Mouse (Mus musculus): Measurements from ENCODE around the gene Disc1.

Gene Disc1

DNA sequence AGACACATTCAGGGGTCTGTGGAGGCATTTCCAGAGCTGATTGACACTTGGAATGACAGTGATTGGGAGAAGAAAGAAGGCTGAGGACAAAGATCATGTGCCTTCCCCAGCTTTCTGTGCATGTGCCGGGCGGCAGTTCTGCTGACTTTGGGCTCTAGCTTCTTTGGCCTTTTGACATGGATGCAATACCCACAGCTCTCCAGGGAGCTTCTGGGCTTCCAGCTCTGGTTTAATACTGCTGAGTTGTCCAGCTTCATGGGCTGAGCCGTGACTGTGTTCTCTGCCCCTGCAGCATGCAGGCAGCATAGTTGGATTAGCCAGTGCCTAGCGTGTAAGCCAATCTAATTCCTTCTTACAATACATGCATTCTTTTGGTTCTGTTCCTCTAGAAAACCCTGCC, 72.5 kb downstream of the Disc1 start:
- DNase-seq (ENCODE audit: low read depth), result no peak

DNA sequence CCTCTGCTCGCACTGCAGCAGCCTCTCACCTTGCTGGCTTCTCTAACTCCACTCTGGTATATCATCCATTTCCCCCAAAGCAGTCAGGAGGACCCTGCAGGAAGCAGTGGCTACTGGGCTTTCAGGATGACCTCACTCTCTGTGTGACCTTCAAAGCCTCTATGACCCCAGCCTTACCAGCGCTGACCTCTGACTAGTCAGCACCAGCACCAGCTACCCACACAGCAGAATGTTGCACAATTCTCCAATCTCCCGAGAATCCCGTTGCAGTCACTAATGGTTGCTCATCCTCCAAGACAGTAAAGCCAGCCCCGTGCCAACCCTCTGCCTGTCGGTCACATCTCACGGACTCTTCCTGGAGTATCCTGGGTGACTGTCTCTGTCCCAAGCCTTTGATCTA, 73.6 kb downstream of the Disc1 start:
- no peak for DNase-seq (ENCODE audit: low read depth)

DNA sequence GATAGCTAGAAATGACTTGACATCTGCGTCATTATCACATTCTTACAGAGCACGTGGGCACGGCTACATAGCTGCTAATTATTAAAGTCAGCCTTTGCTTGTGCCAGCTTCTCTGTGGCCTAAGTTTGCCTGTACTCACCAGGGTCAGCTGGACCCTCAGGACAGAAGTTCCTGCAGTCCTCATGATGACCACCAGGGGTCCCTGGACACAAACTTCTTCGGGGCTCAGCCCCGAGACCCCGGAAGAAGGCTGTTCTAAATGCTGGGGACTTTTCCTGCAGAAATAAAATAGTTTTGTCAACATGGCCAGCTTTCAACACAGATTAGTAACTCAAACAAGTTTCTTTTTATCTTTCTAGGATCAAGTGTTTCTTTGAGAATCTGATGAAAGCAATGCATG, 74.3 kb downstream of the Disc1 start:
- DNase-seq (ENCODE audit: low read depth), result peak; percentile 13

DNA sequence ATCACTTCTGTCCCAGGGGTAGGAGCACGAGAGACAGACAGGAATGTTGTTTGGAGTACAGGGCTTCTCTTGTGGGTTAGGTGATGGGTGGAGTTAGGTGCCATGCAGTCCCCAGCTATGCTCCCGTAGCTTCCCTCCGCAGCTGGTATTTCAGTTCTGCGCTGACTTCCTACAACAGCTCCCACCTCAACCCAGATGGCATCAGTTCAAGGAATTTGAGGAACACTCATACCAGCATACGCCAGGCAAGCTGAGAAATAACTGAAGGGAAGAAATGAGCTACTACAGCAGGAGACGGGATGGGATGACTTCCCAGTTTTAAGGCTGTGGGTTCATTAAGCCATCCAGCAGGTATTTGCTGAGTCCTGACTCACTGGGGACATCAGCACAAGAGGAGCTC, 76.8 kb downstream of the Disc1 start:
- no peak for DNase-seq (ENCODE audit: low read depth)

DNA sequence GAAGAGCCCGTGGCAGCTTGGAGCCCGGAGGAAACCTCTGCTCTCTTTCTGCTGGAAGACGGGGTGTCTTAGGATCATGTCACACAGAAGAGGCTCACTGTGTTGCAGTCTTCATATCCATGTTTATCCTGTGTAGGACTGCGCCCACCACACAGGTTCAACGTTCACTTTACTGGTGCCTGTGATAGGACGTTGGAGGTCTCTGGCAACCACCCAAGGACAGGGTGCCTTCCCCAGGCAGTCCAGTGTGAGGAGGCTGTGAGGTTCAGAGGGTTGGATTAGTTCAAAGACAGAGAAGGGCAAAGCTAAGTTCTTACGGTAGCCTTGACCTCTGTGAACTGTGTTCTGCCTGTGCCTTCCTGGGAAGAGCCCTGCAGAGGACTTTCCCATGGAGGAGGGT, 77.3 kb downstream of the Disc1 start:
- no peak for DNase-seq (ENCODE audit: low read depth)

DNA sequence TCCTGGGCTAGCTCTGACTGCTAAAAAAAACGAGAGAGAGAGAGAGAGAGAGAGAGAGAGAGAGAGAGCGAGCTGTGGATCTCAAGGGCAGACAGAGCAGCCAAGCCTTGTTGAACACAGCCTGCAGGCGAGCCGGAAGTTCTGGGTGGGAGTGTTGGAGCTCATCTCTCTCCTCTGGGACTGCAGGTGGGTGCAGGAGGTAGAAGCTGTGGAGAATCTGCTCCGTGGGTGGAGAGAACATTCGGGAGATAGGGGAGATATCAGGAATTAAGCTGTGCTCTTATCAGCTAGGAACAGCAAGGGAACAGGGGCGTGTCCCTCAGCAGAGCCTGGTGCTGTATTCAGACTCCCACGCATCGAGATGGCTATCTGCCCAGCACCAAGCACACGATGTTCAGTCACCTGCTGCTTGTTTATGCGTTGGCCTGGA, 79.7 kb downstream of the Disc1 start:
- no peak for DNase-seq (ENCODE audit: low read depth)

DNA sequence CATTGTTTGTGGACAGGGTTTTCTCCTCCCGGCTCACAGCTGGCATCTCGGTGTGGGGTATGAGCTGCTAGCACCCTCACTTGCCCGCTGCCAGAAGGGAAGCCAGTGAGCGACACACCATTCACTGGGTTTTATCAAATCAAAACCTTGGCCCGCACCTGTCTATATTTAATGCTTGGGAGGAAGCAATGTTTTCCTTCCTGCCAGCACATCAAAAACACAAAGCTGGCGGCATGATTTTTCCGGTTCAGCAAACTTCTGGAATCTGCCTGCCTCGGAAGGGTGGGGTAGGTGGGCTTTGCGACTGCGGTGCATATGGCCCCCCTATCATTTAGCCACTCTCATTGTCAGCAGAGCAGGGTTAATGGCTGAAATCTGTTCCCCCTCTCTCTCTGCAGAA, 80.9 kb downstream of the Disc1 start:
- no peak for DNase-seq (ENCODE audit: low read depth)

DNA sequence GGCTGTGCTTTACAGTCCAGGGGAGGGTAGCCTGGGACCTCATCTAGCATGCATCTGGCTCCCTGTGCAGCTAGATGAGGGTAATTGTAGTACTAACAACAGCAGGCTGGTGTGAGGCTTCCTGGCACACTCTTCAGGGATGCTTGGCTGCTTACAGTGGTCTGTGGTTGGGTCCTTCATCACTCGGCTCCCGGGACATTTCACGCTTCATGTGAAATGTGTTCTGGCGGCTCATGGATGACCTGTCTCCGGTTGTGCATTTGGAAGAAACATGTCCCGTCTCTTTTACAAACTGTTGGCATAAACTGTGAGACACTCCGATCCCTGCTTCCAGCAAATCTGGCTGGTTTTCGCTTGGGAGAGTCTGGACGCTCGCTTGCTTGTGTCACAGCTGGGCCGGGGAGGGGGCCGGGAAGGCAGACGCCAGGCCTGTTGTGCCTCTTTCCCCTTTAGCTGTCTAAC, 85.7 kb downstream of the Disc1 start:
- no peak for DNase-seq (ENCODE audit: low read depth)

DNA sequence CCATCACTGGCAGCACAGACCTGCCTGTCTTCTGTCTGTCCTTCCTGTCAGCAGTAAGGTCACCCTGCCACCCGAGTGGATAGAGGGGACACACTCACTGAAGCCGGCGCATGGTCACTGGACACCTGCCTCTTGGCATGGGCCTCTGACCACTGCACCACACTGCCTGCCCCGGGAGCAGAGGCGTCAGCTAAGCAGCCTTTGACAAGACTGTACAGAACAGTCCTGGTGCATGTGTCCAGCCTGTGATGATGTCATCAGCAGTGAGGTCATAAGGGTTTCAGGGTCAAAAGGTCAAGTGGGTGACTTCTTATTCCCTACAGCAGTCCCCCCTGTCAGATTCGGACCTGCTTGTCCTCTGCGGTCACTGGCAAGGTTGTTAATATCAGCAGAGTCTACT, 87.0 kb downstream of the Disc1 start:
- no peak for DNase-seq (ENCODE audit: low read depth)

DNA sequence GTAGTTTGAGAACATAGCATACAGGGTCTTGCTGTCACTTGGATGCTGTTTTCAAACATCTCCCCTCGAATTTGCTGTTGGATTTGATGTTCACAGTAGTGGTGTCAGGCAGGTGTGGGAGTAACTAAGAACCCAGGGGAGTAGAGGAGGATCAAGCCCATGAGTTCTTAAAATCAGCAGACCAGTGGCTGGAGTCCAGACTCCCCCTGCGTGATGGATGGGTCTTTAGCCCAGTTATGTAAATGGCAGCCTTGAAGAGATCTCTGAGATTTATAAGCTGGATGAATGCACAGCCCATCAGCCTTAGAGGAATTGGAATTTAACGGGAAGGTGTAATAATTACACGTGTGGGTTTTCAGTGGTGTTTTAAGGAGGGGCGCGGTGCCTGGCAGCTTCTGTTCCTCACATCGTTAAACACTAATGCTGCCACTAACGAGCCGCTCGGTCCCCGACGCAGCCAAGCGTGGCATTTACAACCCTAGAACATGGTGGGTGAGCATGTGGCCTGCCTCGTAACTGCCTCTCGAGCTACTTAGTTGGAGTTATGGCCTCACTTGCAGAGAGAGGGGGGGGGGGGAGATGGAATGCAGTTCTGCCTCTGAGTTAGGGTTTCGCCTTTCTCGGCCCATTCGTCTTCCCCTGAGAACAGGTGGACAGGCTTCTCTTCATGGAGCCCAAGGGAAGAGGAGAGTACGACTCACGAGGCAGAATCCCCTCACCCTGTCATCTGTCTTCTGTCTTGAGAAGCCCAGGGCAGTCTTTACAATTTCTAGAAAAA, 103.1 kb downstream of the Disc1 start:
- DNase-seq (ENCODE audit: low read depth), result no peak

DNA sequence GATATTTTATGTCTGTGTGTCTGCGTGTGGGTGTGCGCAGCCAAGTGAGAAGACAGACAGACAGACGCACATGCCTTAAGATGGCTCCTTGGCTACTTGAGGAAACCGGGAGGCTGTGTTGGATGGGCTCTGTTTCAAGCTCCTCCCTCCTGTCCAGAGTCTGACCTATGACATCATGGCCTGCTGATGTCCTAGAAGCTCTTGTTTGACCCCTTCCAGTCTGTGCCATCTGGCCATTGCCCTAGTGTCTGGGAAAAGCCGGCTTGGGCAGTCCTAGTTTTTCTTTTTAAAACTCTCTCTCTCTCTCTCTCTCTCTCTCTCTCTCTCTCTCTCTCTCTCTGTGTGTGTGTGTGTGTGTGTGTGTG, 103.6 kb downstream of the Disc1 start:
- DNase-seq (ENCODE audit: low read depth), result no peak

DNA sequence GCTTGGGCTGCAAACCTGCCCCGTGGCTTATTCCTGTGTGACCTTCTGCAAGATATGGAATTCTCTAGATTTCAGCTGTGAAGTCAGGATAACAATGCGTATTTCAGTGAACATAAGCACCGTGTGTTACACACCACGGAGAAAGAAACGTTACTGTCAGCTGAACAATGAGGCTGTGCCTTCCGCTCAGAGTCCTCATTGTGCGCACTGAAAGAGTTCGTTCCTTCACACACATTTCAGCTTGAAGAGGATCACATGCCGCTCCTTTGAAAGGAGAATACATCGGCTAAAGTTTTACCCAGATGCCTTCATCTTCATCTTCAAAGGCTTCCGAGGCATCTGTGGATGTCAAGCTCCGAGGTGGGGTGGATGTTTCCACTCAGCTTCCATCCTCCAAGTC, 105.4 kb downstream of the Disc1 start:
- DNase-seq (ENCODE audit: low read depth), result no peak

DNA sequence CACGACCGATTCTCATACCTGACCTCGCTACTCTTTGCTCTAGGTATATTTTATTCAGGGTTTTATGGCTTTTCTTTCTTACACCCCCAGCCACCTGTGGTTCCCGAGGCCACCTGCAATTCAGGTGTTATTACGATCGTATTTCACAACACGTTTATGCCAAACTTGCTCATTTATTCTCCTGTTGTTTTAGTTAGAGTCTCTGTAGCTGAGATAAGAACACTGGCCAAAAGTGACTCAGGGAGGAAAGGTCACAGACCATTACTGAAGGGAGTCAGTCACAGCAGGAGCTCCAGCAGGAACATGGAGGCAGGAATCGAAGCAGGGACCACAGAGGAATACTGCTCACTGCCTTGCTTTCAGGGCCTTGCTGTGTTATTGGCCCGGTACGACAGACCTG, 109.5 kb downstream of the Disc1 start:
- no peak for DNase-seq (ENCODE audit: low read depth)

DNA sequence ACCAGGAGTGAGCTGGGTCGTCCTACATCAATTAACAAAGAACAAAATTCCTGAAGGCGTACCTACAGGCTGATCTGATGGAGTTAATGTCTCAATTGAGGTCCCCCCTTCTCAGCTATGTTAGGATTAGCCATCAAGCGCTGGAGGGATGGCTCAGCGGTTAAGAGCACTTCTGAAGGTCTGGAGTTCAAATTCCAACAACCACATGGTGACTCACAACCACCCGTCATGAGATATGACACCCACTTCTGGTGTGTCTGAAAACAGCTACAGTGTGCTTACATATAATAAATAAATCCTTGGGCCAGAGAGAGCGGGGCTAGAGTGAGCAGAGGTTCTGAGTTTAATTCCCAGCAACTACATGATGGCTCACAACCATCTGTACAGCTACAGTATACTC, 109.9 kb downstream of the Disc1 start:
- DNase-seq (ENCODE audit: low read depth), result no peak

DNA sequence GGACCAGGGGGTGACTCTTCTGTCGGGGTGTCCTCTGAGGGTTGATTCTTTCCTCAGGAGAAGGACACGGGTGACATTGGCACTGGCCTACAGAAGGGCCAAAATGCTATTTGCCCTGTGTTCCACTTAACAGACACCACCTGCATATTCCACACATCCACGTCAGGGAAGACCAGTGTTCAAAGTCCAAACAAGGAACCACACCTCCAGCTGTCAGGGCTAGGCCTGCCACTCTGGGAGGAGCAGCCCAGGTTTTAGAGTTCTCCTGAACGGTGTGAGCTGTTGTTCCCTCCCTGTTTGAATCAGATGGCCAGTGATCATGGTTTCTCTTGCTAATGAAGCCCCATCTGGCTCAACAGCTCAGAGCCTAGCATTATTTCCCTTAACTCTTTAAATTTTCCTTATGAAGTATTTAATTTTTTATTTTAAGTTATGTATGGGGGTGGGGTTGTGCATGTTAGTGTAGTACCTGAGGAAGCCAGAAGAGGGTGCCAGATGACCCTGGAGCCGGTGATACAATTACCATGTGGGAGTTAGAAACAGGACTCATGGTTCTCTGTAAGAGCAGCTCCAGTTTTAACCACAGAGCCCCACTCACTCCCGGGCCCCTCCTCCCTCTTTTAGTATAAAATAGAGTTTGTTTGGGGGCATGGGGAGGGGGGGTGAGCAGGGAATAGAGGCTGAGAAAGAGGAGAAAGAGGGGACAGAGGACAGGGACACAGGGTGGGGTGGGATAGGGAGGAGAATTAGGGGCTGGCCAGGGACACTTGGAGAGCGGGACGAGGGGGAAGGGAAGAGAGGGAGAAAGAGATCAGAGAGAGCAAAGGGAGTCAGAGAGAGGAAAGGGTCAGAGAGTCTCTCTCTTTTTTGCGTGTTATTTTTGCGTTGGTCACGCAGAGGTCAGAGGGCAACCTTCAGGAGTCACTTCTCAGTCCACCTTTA, 111.8 kb downstream of the Disc1 start:
- peak; percentile 44 for DNase-seq (ENCODE audit: low read depth)

DNA sequence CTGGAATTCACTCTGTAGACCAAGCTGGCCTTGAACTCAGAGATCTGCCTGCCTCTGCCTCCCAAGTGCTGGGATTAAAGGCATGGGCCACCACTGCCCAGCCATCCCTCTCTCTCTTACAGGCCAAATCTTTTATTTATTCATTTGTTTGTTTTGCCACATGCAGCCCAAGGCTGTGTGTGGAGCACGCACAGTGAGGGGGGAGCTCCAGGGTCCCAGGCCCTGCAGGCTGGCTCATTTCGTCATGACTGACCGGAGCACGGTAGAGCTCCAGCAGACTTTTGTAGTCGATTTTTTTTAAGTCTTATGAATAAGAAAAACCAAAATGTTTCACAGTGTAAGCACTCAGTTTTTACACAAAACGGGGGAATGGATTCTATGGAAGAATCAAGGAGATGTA, 112.5 kb downstream of the Disc1 start:
- DNase-seq (ENCODE audit: low read depth), result no peak

DNA sequence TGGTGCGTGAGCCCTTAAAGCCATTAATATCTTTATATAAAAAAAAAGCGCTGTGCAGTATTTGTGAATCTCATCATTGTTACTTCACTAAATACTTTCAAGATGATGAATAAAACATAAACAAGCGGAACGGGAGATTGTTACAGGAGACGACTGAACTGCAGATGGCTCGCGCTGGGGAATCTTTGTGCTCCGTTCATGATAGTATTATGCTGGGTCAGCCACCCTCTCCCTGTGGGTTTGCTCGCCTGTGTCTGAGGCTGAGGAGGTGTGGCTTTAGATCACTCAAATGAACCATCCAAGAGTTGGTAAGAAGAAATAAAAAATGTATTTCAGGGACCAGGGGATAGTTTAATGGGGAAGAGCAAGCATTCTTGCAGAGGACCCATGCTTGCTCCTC, 113.0 kb downstream of the Disc1 start:
- no peak for DNase-seq (ENCODE audit: low read depth)

DNA sequence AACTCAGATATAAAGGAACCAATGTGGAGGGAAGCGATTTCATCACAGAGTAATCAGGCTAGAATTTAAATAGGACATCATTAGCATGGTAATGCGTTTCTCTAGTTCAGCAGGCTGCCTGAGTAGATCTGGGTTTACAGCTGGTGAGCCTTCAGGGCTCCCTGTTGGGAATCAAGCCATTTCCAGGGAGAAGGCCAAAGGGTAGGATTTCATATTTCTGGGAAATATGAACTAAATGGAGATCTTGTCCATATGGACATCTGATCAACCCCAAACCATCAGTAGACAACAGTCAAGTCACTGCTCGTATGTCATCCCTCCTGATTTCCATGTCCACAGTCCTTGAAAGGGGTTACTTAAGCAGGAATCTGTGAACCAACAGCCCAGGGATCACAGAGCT, 115.6 kb downstream of the Disc1 start:
- DNase-seq (ENCODE audit: low read depth), result no peak

DNA sequence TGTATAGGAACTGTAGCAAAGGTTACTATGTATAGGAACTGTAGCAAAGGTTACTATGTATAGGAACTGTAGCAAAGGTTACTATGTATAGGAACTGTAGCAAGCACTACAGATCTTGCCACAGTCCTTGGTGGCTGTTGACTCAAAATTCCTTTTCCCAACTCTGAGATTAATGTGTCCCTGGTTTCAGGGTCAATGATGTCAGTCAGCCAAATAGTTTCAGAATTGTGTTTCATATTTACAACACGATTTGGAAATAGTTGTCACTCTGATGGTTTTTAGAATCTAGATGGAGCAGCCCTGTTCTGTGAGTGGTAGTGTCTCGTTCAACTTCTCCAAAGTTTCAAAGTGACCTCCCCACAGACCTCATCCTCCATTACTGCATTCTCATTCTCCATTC, 117.5 kb downstream of the Disc1 start:
- no peak for DNase-seq (ENCODE audit: low read depth)

DNA sequence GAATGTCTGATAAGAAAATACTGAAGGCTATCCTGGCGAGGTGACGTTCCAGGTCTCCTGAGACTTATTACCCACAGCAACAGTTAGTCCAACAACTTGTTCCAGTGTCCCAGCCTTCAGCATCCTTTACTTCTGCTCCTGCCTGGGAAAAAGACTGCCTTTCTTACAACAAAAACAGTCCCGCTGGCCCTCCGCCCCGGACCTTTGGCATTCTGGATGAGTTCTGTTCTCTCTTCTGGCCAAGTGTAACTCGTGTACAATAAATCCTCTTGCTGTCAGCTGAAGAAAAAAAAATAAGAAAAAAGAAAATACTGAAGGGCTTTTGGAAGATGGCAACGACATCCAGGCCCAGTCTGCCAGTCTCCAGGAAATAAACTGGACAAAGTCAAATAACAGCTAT, 120.2 kb downstream of the Disc1 start:
- DNase-seq (ENCODE audit: low read depth), result no peak

DNA sequence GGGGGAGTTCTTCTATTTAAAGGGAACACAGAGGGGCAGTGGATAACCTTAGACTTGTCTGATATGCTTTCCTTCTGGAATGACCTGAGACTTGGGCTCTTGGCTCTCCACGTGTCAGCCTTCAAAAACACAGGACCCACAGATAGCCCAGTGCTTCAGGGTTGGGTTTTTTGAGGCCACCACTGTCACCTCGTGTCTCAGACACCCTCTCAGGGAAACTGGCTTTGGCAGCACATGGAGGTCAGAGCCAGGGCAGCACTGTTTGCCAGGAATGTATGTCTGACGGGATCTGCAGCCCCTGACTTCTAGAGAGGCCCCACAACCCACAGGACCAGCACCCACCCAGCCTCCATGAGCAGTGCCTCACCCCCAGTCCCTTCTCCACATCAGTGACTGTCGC, 120.9 kb downstream of the Disc1 start:
- no peak for DNase-seq (ENCODE audit: low read depth)

DNA sequence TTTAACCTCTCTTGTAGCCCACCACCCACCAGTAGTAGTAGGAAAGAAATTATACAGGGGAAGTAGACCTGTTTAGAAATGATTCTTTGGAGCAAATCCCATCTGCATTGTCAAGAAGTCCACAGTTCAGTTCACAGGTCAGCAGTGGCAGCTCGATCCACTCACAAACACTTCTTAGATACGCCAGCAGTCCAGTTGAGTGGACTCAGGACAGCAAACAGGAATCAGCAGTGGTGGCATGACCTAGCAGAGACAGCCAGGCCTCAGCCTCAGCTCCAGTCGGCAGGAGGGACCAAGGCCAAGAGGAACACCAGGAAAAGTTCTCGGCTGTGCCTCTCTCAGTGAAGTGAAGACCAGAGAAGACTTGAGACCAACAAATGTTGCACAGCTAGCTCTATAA, 121.7 kb downstream of the Disc1 start:
- DNase-seq (ENCODE audit: low read depth), result no peak

DNA sequence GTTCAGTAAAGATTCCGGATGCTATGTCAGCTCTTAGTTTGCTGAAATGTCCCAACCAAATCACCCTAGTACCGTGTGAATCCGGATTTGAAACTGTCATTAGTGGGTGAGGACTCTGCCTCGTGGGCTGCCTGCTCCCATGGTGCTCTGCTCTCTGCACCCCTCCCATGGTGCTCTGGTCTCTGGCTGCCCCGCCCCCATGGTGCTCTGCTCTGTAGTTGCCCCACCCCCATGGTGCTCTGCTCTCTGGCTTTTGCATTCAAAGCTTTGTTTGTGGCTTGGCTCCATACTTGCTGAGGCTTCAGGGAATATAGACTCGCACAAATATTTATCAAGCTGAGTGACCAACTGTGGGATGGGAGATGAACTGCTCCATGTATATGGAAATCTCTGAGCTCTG, 123.1 kb downstream of the Disc1 start:
- no peak for DNase-seq (ENCODE audit: low read depth)

Data from 416B (cell line).